Mouse (Mus musculus): ENCODE results near the gene Tmtc1. TPM values are rescaled to one million over a fixed set of nuclear protein-coding genes. Genes with fewer than 3 reads are reported as not detected.

Gene Tmtc1
- total and polyA plus RNA-seq, 2 experiments from 2014 or later: 2.0 to 29.4 TPM

DNA sequence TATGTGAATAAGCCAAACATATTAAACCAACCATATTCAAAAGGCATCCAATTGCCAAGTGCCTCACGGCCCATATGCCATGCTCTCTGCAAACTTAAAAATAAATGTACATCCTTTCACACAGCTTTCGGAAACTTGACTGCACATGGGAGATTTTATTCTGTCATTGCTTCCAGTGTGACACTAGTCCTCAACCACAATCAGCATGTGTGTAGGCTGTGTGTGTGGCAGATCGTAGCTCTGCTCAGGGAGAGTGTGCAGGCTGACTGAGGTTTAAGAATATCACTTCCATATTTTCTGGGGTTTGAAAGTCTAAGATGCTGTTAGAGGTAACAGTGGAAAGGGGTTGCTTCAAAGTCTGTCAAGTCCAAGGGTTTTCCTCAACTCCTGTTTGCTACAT, 188.1 kb downstream of the Tmtc1 start:
- no peak for TF ChIP-seq CTCF (IDR thresholded peaks at IDR 0.05)
- 93% methylated on average over 3 of the region's 3 CpGs for WGBS
- Histone ChIP-seq H3K27ac (ENCODE audit: low read depth, low read length) (no peak overlapping the region), H3K4me2 (ENCODE audit: low read depth, low read length, poor library complexity, severe bottlenecking) (no peak overlapping the region), H3K9ac (replicated peaks; ENCODE audit: low read length, poor library complexity, severe bottlenecking) (no peak overlapping the region), H3K36me3 (ENCODE audit: insufficient read depth, low read length) (no peaks in the 10 kb centered on the region), H3K9me3 (ENCODE audit: low read length) (no peaks in the 10 kb centered on the region), H3K4me1 (ENCODE audit: insufficient read depth, low read length) (no peaks in the 10 kb centered on the region), H3K27me3 (ENCODE audit: insufficient read depth, low read length) (no peaks in the 10 kb centered on the region), H3K4me3 (ENCODE audit: low read depth, low read length) (no peak overlapping the region)
- ATAC-seq (ENCODE audit: low FRiP score): no peak
- DNase-seq (ENCODE audit: low spot score): no peak

DNA sequence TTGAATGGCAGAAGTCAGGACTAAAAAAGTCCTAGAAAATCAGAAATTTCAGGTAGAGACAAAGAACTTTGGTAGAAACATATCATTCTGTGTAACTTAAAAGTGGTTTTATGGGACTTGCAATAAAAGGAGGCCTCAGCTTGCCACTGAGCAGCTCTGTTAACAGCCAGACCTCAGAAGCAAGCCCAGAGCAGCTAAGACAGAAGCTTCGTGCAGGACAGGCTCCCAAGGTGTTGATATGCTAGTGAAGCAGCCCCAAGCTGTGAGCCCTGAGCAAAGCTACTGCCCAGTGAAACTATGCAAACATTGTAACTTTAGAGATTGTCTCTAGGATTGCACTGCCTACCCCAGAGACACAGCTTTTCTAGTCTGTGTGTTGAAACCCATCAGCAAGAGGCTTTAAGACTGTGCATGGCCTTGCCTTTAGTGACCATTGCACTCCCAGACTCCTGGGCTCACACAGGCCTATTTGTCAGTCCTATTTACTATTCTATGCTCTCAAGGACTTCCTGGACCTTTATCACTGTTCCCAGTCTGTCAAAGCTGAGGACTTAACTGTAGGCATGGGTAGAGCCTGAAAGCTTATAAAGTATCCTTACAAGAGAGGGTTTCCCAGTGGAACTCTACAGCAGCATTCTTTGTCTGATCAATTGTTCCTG, 188.7 kb downstream of the Tmtc1 start:
- TF ChIP-seq CTCF (IDR thresholded peaks at IDR 0.05): no peak
- no peaks in the 10 kb centered on the region for H3K4me1 ChIP-seq (ENCODE audit: insufficient read depth, low read length)
- no peak overlapping the region for H3K9ac ChIP-seq (replicated peaks; ENCODE audit: low read length, poor library complexity, severe bottlenecking)
- no peak overlapping the region for H3K4me3 ChIP-seq (ENCODE audit: low read depth, low read length)
- no peak for ATAC-seq (ENCODE audit: low FRiP score)
- DNase-seq (ENCODE audit: low spot score): no peak
- no peaks in the 10 kb centered on the region for H3K27me3 ChIP-seq (ENCODE audit: insufficient read depth, low read length)
- no peaks in the 10 kb centered on the region for H3K36me3 ChIP-seq (ENCODE audit: insufficient read depth, low read length)
- H3K27ac ChIP-seq (ENCODE audit: low read depth, low read length): no peak overlapping the region
- H3K4me2 ChIP-seq (ENCODE audit: low read depth, low read length, poor library complexity, severe bottlenecking): no peak overlapping the region
- 48% methylated on average over 1 of the region's 1 CpGs for WGBS
- no peaks in the 10 kb centered on the region for H3K9me3 ChIP-seq (ENCODE audit: low read length)

DNA sequence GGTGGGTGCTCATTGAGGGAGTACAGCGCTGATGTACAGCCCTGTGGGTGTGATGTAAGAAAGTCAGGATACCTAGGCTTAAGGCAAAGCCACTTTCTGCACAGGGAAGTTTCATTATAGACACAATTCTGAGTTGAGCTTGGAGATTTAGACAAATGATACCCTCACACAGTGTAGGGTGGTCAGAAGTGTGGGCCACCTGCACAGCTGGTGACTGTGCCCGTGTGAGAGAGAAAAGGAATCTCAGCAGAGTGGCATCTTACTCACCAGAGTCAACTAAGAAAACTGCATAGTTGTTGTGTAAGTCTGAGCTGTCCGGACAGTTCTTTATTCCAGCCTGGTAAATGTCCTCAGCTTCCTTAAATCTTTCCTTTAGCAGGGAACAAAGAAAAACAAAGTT, 195.0 kb downstream of the Tmtc1 start:
- H3K27me3 ChIP-seq (ENCODE audit: insufficient read depth, low read length): no peaks in the 10 kb centered on the region
- whole genome bisulfite sequencing: 81% methylated on average over 3 of the region's 3 CpGs
- no peak for DNase-seq (ENCODE audit: low spot score)
- ATAC-seq (ENCODE audit: low FRiP score): no peak
- no peak for TF ChIP-seq CTCF (IDR thresholded peaks at IDR 0.05)
- H3K4me1 ChIP-seq (ENCODE audit: insufficient read depth, low read length): no peaks in the 10 kb centered on the region
- peaks cover 10% of the 10 kb centered on the region for H3K36me3 ChIP-seq (ENCODE audit: insufficient read depth, low read length)
- no peak overlapping the region for H3K27ac ChIP-seq (ENCODE audit: low read depth, low read length)
- no peak overlapping the region for H3K9ac ChIP-seq (replicated peaks; ENCODE audit: low read length, poor library complexity, severe bottlenecking)
- H3K9me3 ChIP-seq (ENCODE audit: low read length): no peaks in the 10 kb centered on the region
- H3K4me3 ChIP-seq (ENCODE audit: low read depth, low read length): no peak overlapping the region
- no peak overlapping the region for H3K4me2 ChIP-seq (ENCODE audit: low read depth, low read length, poor library complexity, severe bottlenecking)

DNA sequence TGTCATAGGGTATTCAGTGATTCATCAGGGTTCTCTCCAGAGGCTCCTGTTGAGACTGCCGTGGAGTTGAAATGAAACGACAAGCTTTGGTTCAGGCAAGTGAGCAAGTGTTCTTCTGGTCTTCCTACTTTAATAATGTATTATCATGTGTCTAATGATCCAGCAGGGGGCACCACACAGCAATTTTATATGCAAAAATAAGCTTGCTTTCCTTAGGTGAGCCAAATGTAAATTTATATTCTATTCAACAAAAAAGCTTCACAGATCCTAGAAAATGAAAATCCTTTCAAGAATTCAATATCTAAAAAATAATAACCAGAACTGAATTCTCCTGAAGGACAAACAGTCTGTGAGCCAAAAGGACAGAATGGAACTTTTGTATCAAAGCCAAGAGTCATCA, 195.6 kb downstream of the Tmtc1 start:
- WGBS: 25% methylated on average over 2 of the region's 2 CpGs
- no peak; the same call in 1 of the 2 replicates for ATAC-seq (ENCODE audit: low FRiP score)

DNA sequence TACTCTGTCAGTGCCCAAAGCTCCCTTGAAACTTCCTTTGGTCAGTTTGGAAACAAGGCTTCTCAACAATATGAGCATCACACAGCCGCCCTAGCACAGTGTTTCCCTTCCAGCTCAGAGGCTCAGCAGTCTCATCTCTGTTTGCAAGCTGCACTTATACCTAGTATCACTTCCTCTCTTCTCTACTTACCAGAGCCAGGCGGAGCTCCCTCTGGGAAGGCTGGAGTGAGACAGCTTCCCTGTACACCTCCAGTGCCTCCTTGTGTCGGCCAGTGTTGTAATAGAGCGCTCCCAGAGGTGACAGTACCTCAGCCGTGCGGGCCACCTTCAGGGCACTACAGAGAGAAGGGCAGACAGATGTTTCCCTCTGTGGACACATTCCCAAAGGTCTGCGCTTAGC, 197.6 kb downstream of the Tmtc1 start:
- H3K4me2 ChIP-seq (ENCODE audit: low read depth, low read length, poor library complexity, severe bottlenecking): no peak overlapping the region
- no peak overlapping the region for H3K4me3 ChIP-seq (ENCODE audit: low read depth, low read length)
- no peak overlapping the region for H3K9ac ChIP-seq (replicated peaks; ENCODE audit: low read length, poor library complexity, severe bottlenecking)
- TF ChIP-seq CTCF (IDR thresholded peaks at IDR 0.05): no peak
- DNase-seq (ENCODE audit: low spot score): no peak
- no peaks in the 10 kb centered on the region for H3K4me1 ChIP-seq (ENCODE audit: insufficient read depth, low read length)
- peaks cover 16% of the 10 kb centered on the region for H3K36me3 ChIP-seq (ENCODE audit: insufficient read depth, low read length)
- H3K27me3 ChIP-seq (ENCODE audit: insufficient read depth, low read length): no peaks in the 10 kb centered on the region
- ATAC-seq (ENCODE audit: low FRiP score): no peak
- WGBS: 73% methylated on average over 7 of the region's 7 CpGs
- H3K27ac ChIP-seq (ENCODE audit: low read depth, low read length): no peak overlapping the region
- H3K9me3 ChIP-seq (ENCODE audit: low read length): no peaks in the 10 kb centered on the region

More for the DNA sequence above, 195.6 kb downstream of the Tmtc1 start:
- Histone ChIP-seq H3K4me3 (ENCODE audit: low read depth, low read length) (no peak overlapping the region), H3K4me1 (ENCODE audit: insufficient read depth, low read length) (no peaks in the 10 kb centered on the region), H3K27ac (ENCODE audit: low read depth, low read length) (no peak overlapping the region), H3K27me3 (ENCODE audit: insufficient read depth, low read length) (no peaks in the 10 kb centered on the region), H3K4me2 (ENCODE audit: low read depth, low read length, poor library complexity, severe bottlenecking) (no peak overlapping the region), H3K36me3 (ENCODE audit: insufficient read depth, low read length) (peaks cover 10% of the 10 kb centered on the region), H3K9ac (replicated peaks; ENCODE audit: low read length, poor library complexity, severe bottlenecking) (no peak overlapping the region), H3K9me3 (ENCODE audit: low read length) (no peaks in the 10 kb centered on the region)
- DNase-seq (ENCODE audit: low spot score): peak; percentile 88
- TF ChIP-seq CTCF (IDR thresholded peaks at IDR 0.05): peak; percentile 80

DNA sequence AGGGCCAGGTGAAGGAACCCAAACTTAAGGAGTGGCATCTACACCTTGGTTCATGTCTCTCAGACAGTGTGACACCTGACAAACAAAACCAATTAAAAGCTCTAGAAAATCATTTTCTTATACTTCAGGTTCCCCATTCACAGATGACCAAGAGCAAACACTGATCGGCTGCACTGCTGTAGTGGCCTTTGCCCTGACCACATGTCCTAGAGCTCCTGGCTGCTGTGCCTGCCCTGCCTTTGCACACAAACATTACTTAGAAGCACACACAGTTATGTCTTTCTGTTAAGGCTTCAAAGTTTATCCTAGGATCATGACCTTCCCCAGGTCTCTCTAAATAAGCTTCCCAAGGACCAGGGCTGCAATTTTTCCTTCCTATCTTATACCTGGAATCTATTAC, 199.4 kb downstream of the Tmtc1 start:
- Histone ChIP-seq H3K4me3 (ENCODE audit: low read depth, low read length) (no peak overlapping the region), H3K4me2 (ENCODE audit: low read depth, low read length, poor library complexity, severe bottlenecking) (no peak overlapping the region), H3K27me3 (ENCODE audit: insufficient read depth, low read length) (no peaks in the 10 kb centered on the region), H3K9me3 (ENCODE audit: low read length) (no peaks in the 10 kb centered on the region), H3K27ac (ENCODE audit: low read depth, low read length) (no peak overlapping the region), H3K4me1 (ENCODE audit: insufficient read depth, low read length) (no peaks in the 10 kb centered on the region), H3K36me3 (ENCODE audit: insufficient read depth, low read length) (peaks cover 18% of the 10 kb centered on the region), H3K9ac (replicated peaks; ENCODE audit: low read length, poor library complexity, severe bottlenecking) (no peak overlapping the region)
- DNase-seq (ENCODE audit: low spot score) (no peak), ATAC-seq (ENCODE audit: low FRiP score) (no peak)
- no peak for TF ChIP-seq CTCF (IDR thresholded peaks at IDR 0.05)
- 89% methylated on average over 1 of the region's 1 CpGs for WGBS

All from midbrain, postnatal 0 days (tissue).